Mouse (Mus musculus): ENCODE data around the gene Gimap1. TPM values are rescaled to one million over a fixed set of nuclear protein-coding genes. Genes with fewer than 3 reads are reported as not detected.

Gene Gimap1
- polyA plus RNA-seq, 1 experiment from 2014 or later = 6.6 TPM

DNA sequence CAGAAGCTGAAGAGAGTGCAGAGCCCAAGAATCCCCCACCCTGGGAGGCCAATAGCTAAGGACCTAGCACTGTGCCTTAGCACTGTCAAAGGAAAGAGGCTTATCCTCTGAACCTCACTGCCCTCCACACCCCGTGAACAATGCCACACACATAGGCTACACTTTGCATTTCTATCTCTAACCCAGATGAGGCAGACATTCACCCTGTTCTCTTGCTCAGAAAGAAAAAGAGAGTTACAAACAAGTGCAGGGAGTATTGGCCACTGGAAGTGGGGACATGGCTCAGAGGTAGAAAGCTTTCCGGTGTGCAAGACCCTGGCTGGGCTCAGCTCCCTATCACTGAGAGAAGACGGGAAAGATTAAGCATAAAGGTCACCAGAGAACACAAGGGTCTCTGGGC, 32.7 kb upstream of the Gimap1 start:
- Histone ChIP-seq H3K4me3 (replicated peaks) (no peak overlapping the region), H3K4me1 (no peaks in the 10 kb centered on the region), H3K27me3 (replicated peaks) (no peaks in the 10 kb centered on the region), H3K4me2 (no peak overlapping the region), H3K9ac (replicated peaks) (no peak overlapping the region), H3K36me3 (no peaks in the 10 kb centered on the region), H3K27ac (replicated peaks) (no peak overlapping the region), H3K9me3 (replicated peaks) (no peaks in the 10 kb centered on the region)
- 71% methylated on average over 3 of the region's 3 CpGs for WGBS
- ATAC-seq (ENCODE audit: low FRiP score) = no peak

DNA sequence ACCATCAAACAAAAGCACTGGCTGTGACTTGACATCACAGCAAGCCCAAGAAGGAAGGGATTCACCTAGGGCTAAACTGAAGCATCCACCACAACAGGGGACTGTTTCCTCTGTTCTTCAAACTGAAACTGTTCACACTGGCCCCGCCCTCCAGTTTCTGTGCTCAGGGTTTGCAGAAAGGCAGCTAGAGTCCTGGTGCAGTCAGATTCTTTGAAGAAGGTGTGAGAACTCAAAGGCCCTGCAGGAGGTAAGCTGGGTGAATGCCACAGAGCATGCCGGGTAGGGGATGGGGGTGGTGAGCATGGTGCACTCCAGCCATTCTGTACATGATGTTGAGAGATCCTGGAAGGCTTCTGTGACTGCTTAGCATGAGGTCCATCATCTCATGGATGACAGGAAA, 20.4 kb upstream of the Gimap1 start, which contains the start of the genes Gm28053 and Gimap7:
Gene Gm28053, plus strand, starts transcription at position 153 of the 400 bp plus-strand sequence.
Gene Gimap7, plus strand, starts transcription at position 167 of the 400 bp plus-strand sequence.
- WGBS = 65% methylated on average over 2 of the region's 2 CpGs
- no peaks in the 10 kb centered on the region for H3K9me3 ChIP-seq (replicated peaks)
- H3K36me3 ChIP-seq = no peaks in the 10 kb centered on the region
- H3K27ac ChIP-seq (replicated peaks) = no peak within 1 kb of the TSS
- no peaks in the 10 kb centered on the region for H3K4me1 ChIP-seq
- ATAC-seq (ENCODE audit: low FRiP score) = no peak
- no peak within 1 kb of the TSS for H3K4me2 ChIP-seq
- H3K4me3 ChIP-seq (replicated peaks) = no peak within 1 kb of the TSS
- H3K27me3 ChIP-seq (replicated peaks) = no peaks in the 10 kb centered on the region
- H3K9ac ChIP-seq (replicated peaks) = no peak within 1 kb of the TSS

DNA sequence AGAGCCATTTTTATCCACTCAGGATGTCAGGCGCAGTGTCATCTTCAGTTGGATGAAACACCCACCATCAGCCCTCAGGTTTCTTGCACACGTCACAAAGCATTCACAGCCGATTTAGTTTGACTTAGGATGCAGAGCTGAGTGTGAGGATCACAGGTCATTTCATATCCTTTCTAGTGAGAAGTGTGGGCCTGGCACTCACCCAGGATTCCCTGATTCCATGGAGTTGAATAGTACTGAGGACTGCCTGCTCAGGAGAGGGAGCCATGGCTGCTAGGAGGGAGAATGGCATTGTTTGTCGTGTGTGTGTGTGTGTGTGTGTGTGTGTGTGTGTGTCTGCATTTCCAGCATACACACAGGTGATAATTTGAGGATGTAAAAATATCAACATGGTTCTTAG, 18.5 kb upstream of the Gimap1 start:
- Histone ChIP-seq H3K9me3 (replicated peaks) (no peaks in the 10 kb centered on the region), H3K27me3 (replicated peaks) (no peaks in the 10 kb centered on the region), H3K4me3 (replicated peaks) (no peak overlapping the region), H3K4me1 (no peaks in the 10 kb centered on the region), H3K27ac (replicated peaks) (no peak overlapping the region), H3K36me3 (no peaks in the 10 kb centered on the region), H3K9ac (replicated peaks) (no peak overlapping the region), H3K4me2 (no peak overlapping the region)
- ATAC-seq (ENCODE audit: low FRiP score) = no peak
- 87% methylated on average over 4 of the region's 4 CpGs for WGBS

DNA sequence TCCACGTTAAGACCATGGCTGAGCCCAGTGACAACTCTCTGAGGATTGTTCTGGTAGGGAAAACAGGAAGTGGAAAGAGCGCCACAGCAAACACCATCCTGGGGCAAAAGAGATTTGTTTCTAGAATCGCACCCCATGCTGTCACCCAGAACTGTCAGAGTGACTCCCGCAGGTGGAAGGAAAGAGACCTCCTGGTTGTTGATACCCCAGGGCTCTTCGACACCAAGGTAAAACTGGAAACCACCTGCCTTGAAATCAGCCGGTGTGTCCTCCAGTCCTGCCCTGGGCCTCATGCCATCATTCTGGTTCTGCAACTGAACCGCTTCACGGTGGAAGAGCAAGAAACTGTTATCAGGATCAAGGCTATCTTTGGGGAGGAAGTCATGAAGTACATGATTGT, 15.4 kb upstream of the Gimap1 start:
- Histone ChIP-seq H3K27me3 (replicated peaks) (no peaks in the 10 kb centered on the region), H3K36me3 (no peaks in the 10 kb centered on the region), H3K4me1 (no peaks in the 10 kb centered on the region), H3K9me3 (replicated peaks) (no peaks in the 10 kb centered on the region), H3K4me2 (no peak overlapping the region), H3K4me3 (replicated peaks) (no peak overlapping the region), H3K9ac (replicated peaks) (no peak overlapping the region), H3K27ac (replicated peaks) (no peak overlapping the region)
- no peak for ATAC-seq (ENCODE audit: low FRiP score)
- 89% methylated on average over 8 of the region's 8 CpGs for WGBS

DNA sequence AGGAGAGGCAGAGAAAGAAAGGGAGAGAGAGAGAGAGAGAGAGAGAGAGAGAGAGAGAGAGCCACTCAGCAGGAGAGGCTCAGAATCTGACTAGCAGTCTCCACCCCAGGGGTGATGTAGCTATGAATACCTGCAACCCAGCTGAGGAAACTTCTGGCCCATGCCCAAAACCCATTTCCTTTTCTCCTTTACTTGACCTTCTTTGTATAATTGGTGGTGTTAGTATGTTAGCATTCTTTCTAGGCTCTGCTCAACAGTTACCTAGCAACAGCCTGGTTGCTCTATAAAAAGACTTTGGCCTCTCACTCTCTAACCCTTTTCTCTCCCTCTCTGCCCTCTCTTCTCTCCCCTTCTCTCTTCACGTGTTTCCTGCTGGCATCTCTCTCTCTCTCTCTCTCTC, 13.4 kb upstream of the Gimap1 start:
- Histone ChIP-seq H3K4me2 (no peak overlapping the region), H3K4me1 (no peaks in the 10 kb centered on the region), H3K36me3 (no peaks in the 10 kb centered on the region), H3K27ac (replicated peaks) (no peak overlapping the region), H3K27me3 (replicated peaks) (no peaks in the 10 kb centered on the region), H3K9me3 (replicated peaks) (no peaks in the 10 kb centered on the region), H3K4me3 (replicated peaks) (no peak overlapping the region), H3K9ac (replicated peaks) (no peak overlapping the region)
- 0% methylated on average over 1 of the region's 1 CpGs for WGBS
- no peak for ATAC-seq (ENCODE audit: low FRiP score)

DNA sequence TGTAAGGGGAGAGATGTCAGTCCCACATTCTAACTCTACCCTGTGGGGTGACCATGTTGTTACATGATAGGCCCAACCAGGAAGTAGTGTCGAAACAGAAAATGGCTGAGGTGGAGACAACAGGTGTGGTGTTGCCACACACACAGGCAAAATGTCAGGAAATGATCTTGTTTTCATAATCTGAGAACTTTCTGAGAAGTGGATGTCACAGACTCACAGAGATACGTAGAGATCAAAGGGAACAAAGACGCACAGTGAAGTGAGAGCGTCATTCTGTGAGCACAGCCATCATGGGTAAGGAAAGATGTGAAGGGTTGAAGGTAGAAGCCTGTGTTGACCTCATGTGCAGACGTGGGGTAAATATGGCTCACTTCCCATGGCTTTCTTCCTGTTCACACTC, 11.1 kb upstream of the Gimap1 start:
- 88% methylated on average over 5 of the region's 5 CpGs for WGBS
- Histone ChIP-seq H3K9me3 (replicated peaks) (no peaks in the 10 kb centered on the region), H3K36me3 (no peaks in the 10 kb centered on the region), H3K4me1 (no peaks in the 10 kb centered on the region), H3K27me3 (replicated peaks) (no peaks in the 10 kb centered on the region), H3K27ac (replicated peaks) (no peak overlapping the region), H3K4me2 (no peak overlapping the region), H3K4me3 (replicated peaks) (no peak overlapping the region), H3K9ac (replicated peaks) (no peak overlapping the region)
- no peak for ATAC-seq (ENCODE audit: low FRiP score)

DNA sequence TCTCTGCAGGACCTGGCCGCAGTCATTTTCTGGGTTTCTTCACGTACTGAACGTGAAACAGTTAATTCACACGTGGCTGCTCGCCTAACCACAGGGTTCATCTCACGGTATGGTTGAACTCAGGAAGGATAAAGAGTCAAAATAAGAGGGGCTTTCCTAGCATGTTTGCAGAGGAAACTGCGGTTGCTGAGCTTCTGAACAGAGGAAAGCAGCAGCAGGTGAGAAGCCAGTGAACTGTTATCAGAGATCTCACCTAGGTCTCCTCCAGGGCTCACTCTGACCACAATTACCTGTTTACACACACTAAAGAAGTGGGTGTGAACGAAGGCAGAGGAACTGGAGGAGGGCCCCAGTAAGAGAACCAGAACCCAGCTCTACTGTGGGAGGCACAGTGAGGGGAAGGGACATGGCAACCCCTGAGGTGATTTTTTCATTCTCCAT, 6.0 kb upstream of the Gimap1 start:
- Histone ChIP-seq H3K9ac (replicated peaks) (no peak overlapping the region), H3K9me3 (replicated peaks) (no peaks in the 10 kb centered on the region), H3K4me1 (no peaks in the 10 kb centered on the region), H3K36me3 (no peaks in the 10 kb centered on the region), H3K27me3 (replicated peaks) (no peaks in the 10 kb centered on the region), H3K4me2 (no peak overlapping the region), H3K4me3 (replicated peaks) (no peak overlapping the region), H3K27ac (replicated peaks) (no peak overlapping the region)
- 63% methylated on average over 8 of the region's 8 CpGs for WGBS
- ATAC-seq (ENCODE audit: low FRiP score) = no peak

DNA sequence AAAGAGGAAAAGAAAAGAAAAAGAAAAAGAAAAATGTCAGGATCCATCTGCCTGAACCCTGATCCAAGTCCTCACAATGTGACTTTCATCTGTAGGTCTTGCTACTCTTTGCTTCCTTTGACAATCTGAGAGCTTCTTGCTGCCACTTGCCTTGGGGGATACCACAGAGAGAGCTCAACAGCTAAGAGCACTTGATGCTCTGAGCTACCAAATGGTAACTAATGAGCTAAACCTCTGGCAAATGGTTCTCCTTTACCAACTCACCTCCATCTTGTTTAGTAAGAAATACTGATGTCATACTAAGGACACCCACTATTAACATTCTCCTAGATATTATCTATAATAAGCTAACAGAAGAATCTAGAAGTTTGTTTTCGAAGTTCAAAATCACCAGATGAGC, 5.2 kb upstream of the Gimap1 start:
- no peak overlapping the region for H3K27ac ChIP-seq (replicated peaks)
- no peak overlapping the region for H3K9ac ChIP-seq (replicated peaks)
- no peak overlapping the region for H3K4me2 ChIP-seq
- WGBS = 83% methylated on average over 1 of the region's 1 CpGs
- no peaks in the 10 kb centered on the region for H3K4me1 ChIP-seq
- H3K36me3 ChIP-seq = no peaks in the 10 kb centered on the region
- H3K9me3 ChIP-seq (replicated peaks) = no peaks in the 10 kb centered on the region
- no peak for ATAC-seq (ENCODE audit: low FRiP score)
- no peaks in the 10 kb centered on the region for H3K27me3 ChIP-seq (replicated peaks)
- H3K4me3 ChIP-seq (replicated peaks) = no peak overlapping the region

DNA sequence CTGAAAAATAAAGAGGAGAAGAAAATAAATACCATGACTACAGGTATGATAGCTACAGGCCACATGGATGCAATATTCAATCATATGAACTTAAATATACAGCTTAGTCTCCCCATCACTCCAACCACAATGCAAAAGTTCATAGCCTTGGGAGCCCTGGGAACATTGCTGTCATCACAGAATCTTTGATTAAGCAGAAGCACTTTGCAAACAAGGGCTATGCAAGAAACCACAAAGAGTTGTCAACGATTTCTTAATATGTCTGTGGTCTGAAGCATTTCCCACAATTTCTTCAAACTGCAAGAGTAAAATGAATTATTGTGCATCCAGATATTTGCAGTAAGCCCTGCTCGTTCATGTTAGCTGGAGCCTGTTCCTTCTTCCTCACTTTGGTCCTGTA, 1.8 kb upstream of the Gimap1 start:
- H3K4me2 ChIP-seq = no peak overlapping the region
- H3K9ac ChIP-seq (replicated peaks) = no peak overlapping the region
- no peaks in the 10 kb centered on the region for H3K36me3 ChIP-seq
- no peak overlapping the region for H3K27ac ChIP-seq (replicated peaks)
- peaks cover 11% of the 10 kb centered on the region; the same call in 1 of the 2 replicates for H3K27me3 ChIP-seq (replicated peaks)
- ATAC-seq (ENCODE audit: low FRiP score) = no peak
- peaks cover 3% of the 10 kb centered on the region for H3K4me1 ChIP-seq
- H3K4me3 ChIP-seq (replicated peaks) = no peak overlapping the region
- no peaks in the 10 kb centered on the region for H3K9me3 ChIP-seq (replicated peaks)
- 91% methylated on average over 2 of the region's 2 CpGs for WGBS

DNA sequence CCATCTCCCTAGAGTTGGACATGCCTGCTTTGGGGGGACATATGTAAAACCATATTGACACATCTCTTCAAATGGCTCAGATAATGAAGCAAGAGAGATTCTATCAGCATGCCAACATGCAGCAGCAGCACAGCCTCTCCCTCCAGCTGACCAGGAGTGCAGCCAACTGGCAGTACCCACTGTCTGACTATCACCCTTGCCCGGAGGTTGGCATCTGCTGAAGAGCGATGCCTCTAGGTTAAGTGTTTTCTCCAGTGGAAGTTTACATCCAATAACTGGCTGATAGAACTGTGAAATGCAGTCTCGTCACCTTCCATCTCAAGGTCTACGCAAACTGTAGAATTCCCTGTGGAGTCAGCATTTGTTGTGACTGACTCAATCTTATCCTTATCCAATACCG, 1.2 kb upstream of the Gimap1 start:
- Histone ChIP-seq H3K9ac (replicated peaks) (no peak overlapping the region), H3K27ac (replicated peaks) (no peak overlapping the region), H3K4me2 (no peak overlapping the region), H3K9me3 (replicated peaks) (no peaks in the 10 kb centered on the region), H3K36me3 (no peaks in the 10 kb centered on the region), H3K27me3 (replicated peaks) (peaks cover 18% of the 10 kb centered on the region; the same call in 1 of the 2 replicates), H3K4me1 (peaks cover 10% of the 10 kb centered on the region), H3K4me3 (replicated peaks) (no peak overlapping the region)
- ATAC-seq (ENCODE audit: low FRiP score) = no peak
- 94% methylated on average over 5 of the region's 5 CpGs for WGBS

DNA sequence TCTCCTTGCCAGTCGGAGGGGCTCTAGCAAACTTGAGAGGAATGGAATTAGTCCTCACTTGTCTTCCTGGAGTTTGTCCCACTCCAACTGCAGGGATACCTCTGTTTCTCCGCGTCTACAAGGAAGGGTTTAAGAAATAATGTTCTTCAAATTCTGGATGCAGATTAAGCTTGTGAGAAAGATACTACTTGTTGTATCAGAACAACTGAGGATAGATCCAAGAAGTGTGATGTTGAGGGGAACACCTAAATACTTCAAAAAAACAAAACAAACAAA, 864 bp downstream of the Gimap1 start:
- Histone ChIP-seq H3K4me2 (no peak overlapping the region), H3K27ac (replicated peaks) (no peak overlapping the region), H3K4me3 (replicated peaks) (no peak overlapping the region), H3K27me3 (replicated peaks) (peaks cover 24% of the 10 kb centered on the region; the same call in 1 of the 2 replicates), H3K36me3 (no peaks in the 10 kb centered on the region), H3K4me1 (peaks cover 15% of the 10 kb centered on the region), H3K9me3 (replicated peaks) (no peaks in the 10 kb centered on the region), H3K9ac (replicated peaks) (no peak overlapping the region)
- WGBS = 88% methylated on average over 3 of the region's 3 CpGs
- ATAC-seq (ENCODE audit: low FRiP score) = no peak

DNA sequence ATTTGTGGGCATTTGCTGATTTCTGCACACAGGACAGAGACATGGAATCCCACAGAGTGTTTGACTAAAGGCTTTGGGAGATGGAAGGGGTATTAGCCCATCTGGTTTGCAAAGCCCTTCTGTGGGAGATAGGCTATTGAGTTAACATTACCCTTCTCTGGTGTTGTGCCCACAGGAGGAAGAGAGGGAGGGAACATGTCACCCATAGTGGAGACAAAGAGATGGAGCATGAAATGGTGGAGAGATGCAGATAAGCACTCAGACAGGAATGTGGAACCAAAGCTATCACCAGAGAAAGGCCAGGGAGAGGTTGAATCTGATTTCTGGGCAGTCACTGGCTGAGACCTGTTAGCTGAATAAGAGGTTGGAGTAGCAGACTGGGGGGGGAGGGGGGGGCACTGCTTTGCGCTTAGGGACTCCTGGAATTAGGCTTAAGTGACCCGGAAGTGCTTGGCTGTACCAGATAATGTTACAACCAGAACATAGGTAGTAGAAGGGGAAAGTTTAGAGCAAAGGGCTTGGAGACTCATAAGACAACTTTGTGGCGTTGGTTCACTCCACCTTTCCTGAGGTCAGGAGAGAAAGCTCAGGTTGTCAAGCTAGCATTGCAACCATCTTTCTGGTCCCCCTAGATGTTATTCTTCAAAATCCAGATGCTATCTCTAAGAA, 1.8 kb downstream of the Gimap1 start:
- WGBS = 81% methylated on average over 3 of the region's 3 CpGs
- Histone ChIP-seq H3K27ac (replicated peaks) (no peak overlapping the region), H3K9me3 (replicated peaks) (no peaks in the 10 kb centered on the region), H3K36me3 (no peaks in the 10 kb centered on the region), H3K9ac (replicated peaks) (no peak overlapping the region), H3K4me1 (peaks cover 15% of the 10 kb centered on the region), H3K4me3 (replicated peaks) (no peak overlapping the region), H3K27me3 (replicated peaks) (peaks cover 24% of the 10 kb centered on the region; the same call in 1 of the 2 replicates), H3K4me2 (no peak overlapping the region)
- no peak for ATAC-seq (ENCODE audit: low FRiP score)
